Mouse (Mus musculus): ENCODE data around the gene Arsg.

GRCm38 (mm10) chr11:109554443-109554842, 81.3 kb downstream of the Arsg start:
- TF ChIP-seq EP300 (IDR thresholded peaks at IDR 0.05; ENCODE audit: low read length) (no peak), CTCF (conservative IDR thresholded peaks at IDR 0.05 in 1 of 2, IDR thresholded peaks at IDR 0.05 in 1 of 2; ENCODE audit: low read depth in 2 of 2, low read length in 2 of 2) (peak in 1 of 2 experiments; percentile 21; a peak in 1 of 4 replicates), HCFC1 (IDR thresholded peaks at IDR 0.05; ENCODE audit: low read depth, low read length) (no peak), POLR2A (IDR thresholded peaks at IDR 0.05; ENCODE audit: low read depth, low read length) (no peak), TBP (conservative IDR thresholded peaks at IDR 0.05; ENCODE audit: low read depth, low read length) (no peak)

Measured in CH12.LX (cell line).